Mouse (Mus musculus): Measurements from ENCODE around the gene Ms4a2. TPM values are rescaled to one million over a fixed set of nuclear protein-coding genes. Genes with fewer than 3 reads are reported as not detected.

Gene Ms4a2
- polyA plus RNA-seq, 1 experiment from 2014 or later: not detected

- Histone ChIP-seq H3K4me3 (no peak overlapping the region), H3K4me1 (no peaks in the 10 kb centered on the region), H3K9ac (replicated peaks) (no peak overlapping the region), H3K36me3 (no peaks in the 10 kb centered on the region), H3K9me3 (no peaks in the 10 kb centered on the region), H3K27ac (replicated peaks) (no peak overlapping the region), H3K4me2 (replicated peaks) (no peak overlapping the region), H3K27me3 (no peaks in the 10 kb centered on the region)
- ATAC-seq (ENCODE audit: low FRiP score, low read depth): no peak
Observed at GRCm38 (mm10) chr19:11617983-11618382, 5.5 kb downstream of the Ms4a2 start.

DNA sequence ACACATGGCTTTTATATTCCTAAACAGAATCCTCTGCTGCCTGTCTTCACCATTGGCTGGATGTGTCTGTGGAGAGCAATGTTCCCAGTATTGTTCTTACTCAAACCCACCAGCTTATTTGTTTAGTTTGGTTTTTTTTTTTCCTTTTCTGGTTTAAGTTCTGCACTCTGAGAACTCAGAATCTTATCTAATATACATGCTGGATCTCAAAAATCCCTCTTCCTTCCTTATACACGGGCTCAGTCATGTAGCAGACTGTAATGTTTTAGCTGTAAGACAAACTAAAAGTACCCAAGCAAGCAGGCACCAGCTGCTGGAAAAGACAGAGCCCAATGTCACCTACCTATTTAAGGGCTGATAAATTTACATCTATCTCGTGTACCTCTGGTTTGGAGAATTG is 8.7 kb downstream of the Ms4a2 start:
- no peak overlapping the region for H3K4me3 ChIP-seq
- H3K4me2 ChIP-seq (replicated peaks): no peak overlapping the region
- no peak overlapping the region for H3K9ac ChIP-seq (replicated peaks)
- H3K27ac ChIP-seq (replicated peaks): no peak overlapping the region
- 68% methylated on average over 2 of the region's 2 CpGs for WGBS
- H3K4me1 ChIP-seq: no peaks in the 10 kb centered on the region
- no peak for ATAC-seq (ENCODE audit: low FRiP score, low read depth)
- no peaks in the 10 kb centered on the region for H3K9me3 ChIP-seq
- no peaks in the 10 kb centered on the region for H3K36me3 ChIP-seq
- no peaks in the 10 kb centered on the region for H3K27me3 ChIP-seq

DNA sequence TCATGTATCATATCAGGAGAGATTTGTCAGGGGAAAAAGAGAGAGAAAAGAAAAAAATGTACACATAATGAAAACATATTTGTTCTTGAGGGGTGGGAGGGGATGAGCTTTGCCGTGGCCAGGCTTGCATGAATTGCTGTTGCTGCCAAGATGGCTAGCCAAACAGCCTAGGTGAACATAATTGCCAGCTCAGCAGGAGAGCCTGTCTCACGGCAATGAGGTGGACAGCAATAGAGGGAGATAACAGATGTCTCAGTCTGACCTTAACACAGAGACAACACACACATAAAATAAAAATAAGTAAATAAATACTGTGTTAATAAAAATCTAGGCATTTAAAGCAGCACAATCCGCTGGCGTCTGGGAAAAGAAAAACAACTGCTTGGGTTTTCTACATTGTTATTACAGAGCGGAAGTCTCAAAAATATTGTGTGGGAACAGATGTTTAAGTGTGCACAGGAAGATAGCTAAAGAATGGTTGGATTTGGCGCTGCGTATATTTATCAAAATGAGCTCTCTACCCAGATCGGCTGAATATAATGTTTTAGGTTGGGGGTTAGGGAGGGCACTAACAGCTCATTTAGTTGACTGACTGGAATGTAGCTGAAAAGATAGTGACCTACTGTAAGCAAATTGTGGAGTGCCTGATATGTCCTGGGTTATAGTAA is 9.6 kb downstream of the Ms4a2 start:
- H3K9ac ChIP-seq (replicated peaks): no peak overlapping the region
- H3K4me2 ChIP-seq (replicated peaks): no peak overlapping the region
- no peaks in the 10 kb centered on the region for H3K36me3 ChIP-seq
- no peak for ATAC-seq (ENCODE audit: low FRiP score, low read depth)
- H3K9me3 ChIP-seq: no peaks in the 10 kb centered on the region
- H3K27ac ChIP-seq (replicated peaks): no peak overlapping the region
- H3K27me3 ChIP-seq: no peaks in the 10 kb centered on the region
- WGBS: 82% methylated on average over 8 of the region's 8 CpGs
- no peaks in the 10 kb centered on the region for H3K4me1 ChIP-seq
- no peak overlapping the region for H3K4me3 ChIP-seq

DNA sequence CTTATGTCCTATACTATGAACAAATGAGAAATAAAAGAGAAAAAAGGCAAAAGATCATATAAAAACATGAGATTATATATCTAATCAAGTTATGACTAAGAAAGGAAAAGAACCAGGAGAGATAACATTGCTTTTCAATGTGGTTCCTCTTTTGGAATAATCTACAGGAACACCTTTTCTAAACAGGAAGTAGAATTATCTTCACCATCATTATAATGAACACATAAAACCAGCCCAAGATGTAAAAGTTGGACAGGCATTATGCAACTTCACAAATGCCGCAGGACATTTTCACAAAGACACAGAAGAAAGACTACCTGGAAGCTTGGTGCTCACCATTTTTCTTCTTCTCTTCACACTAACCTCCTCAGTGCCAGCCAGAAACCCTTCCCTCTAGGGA is 10.4 kb downstream of the Ms4a2 start:
- H3K9ac ChIP-seq (replicated peaks): no peak overlapping the region
- H3K4me1 ChIP-seq: no peaks in the 10 kb centered on the region
- no peaks in the 10 kb centered on the region for H3K27me3 ChIP-seq
- H3K27ac ChIP-seq (replicated peaks): no peak overlapping the region
- no peaks in the 10 kb centered on the region for H3K36me3 ChIP-seq
- 100% methylated on average over 1 of the region's 1 CpGs for WGBS
- no peak overlapping the region for H3K4me3 ChIP-seq
- no peak for ATAC-seq (ENCODE audit: low FRiP score, low read depth)
- H3K9me3 ChIP-seq: no peaks in the 10 kb centered on the region
- H3K4me2 ChIP-seq (replicated peaks): no peak overlapping the region

DNA sequence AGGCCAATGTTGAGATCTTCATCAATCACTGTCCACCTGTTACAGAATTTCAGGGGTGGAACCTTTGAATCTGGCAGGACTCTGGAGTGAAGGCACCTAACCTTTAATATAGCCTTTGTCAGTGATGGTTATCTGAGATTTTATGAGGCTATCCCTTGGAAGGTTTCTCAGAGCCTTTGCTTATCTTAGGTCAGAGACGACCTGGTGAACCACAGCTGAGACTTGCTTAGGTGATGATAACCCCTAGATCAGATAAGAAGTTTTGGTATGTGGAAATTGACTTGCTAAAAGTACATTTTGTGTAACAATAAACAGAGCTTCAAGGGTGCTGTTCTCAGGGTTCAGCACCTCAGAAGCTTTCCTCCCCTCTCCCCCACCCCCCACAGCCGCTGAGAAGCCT is 11.2 kb downstream of the Ms4a2 start:
- no peaks in the 10 kb centered on the region for H3K9me3 ChIP-seq
- 40% methylated on average over 2 of the region's 2 CpGs for WGBS
- no peak overlapping the region for H3K4me2 ChIP-seq (replicated peaks)
- no peak for ATAC-seq (ENCODE audit: low FRiP score, low read depth)
- no peaks in the 10 kb centered on the region for H3K36me3 ChIP-seq
- no peak overlapping the region for H3K27ac ChIP-seq (replicated peaks)
- H3K4me3 ChIP-seq: no peak overlapping the region
- H3K4me1 ChIP-seq: no peaks in the 10 kb centered on the region
- H3K27me3 ChIP-seq: no peaks in the 10 kb centered on the region
- no peak overlapping the region for H3K9ac ChIP-seq (replicated peaks)

GRCm38 (mm10) chr19:11611541-11611945 is 12.0 kb downstream of the Ms4a2 start:
- H3K9ac ChIP-seq (replicated peaks): no peak overlapping the region
- H3K36me3 ChIP-seq: no peaks in the 10 kb centered on the region
- peak; percentile 75; the same call in 1 of the 2 replicates for ATAC-seq (ENCODE audit: low FRiP score, low read depth)
- no peaks in the 10 kb centered on the region for H3K27me3 ChIP-seq
- H3K4me3 ChIP-seq: no peak overlapping the region
- no peak overlapping the region for H3K27ac ChIP-seq (replicated peaks)
- H3K4me2 ChIP-seq (replicated peaks): no peak overlapping the region
- no peaks in the 10 kb centered on the region for H3K4me1 ChIP-seq
- WGBS: 32% methylated on average over 6 of the region's 6 CpGs
- H3K9me3 ChIP-seq: no peaks in the 10 kb centered on the region

GRCm38 (mm10) chr19:11608172-11608571 is 15.3 kb downstream of the Ms4a2 start:
- H3K4me3 ChIP-seq: no peak overlapping the region
- no peaks in the 10 kb centered on the region for H3K27me3 ChIP-seq
- H3K4me2 ChIP-seq (replicated peaks): no peak overlapping the region
- WGBS: 24% methylated on average over 1 of the region's 1 CpGs
- H3K27ac ChIP-seq (replicated peaks): no peak overlapping the region
- H3K9me3 ChIP-seq: no peaks in the 10 kb centered on the region
- no peaks in the 10 kb centered on the region for H3K4me1 ChIP-seq
- H3K36me3 ChIP-seq: no peaks in the 10 kb centered on the region
- H3K9ac ChIP-seq (replicated peaks): no peak overlapping the region
- peak; percentile 64; the same call in 1 of the 2 replicates for ATAC-seq (ENCODE audit: low FRiP score, low read depth)

DNA sequence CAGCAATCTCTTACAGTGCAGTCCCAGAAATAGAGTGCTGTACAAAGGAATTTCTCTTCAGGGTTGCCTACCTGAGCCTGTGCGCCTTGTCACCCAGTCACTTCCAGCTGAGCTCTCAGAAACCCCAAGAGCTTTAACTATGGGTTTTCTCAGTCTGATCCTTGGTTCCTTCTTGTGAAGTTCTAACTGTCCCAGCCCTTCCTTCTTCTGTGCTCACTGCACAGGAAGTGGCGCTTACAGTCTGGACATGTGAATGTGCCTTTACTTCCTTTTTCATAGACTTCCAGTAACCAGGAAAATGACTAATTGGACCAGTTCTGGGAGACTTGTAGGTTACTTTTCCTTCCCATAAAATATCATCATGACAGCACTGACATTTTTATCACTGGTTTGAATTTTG is 18.9 kb downstream of the Ms4a2 start, which contains the start of gene Ms4a6d:
Ms4a6d (minus strand) TSS at position 247 of the 400 bp plus-strand sequence.
- Histone ChIP-seq H3K4me3 (no peak within 1 kb of the TSS), H3K27ac (replicated peaks) (no peak within 1 kb of the TSS), H3K36me3 (no peaks in the 10 kb centered on the region), H3K4me2 (replicated peaks) (no peak within 1 kb of the TSS), H3K4me1 (no peaks in the 10 kb centered on the region), H3K9ac (replicated peaks) (no peak within 1 kb of the TSS), H3K9me3 (no peaks in the 10 kb centered on the region), H3K27me3 (no peaks in the 10 kb centered on the region)
- ATAC-seq (ENCODE audit: low FRiP score, low read depth): no peak
- 79% methylated on average over 2 of the region's 2 CpGs for WGBS

DNA sequence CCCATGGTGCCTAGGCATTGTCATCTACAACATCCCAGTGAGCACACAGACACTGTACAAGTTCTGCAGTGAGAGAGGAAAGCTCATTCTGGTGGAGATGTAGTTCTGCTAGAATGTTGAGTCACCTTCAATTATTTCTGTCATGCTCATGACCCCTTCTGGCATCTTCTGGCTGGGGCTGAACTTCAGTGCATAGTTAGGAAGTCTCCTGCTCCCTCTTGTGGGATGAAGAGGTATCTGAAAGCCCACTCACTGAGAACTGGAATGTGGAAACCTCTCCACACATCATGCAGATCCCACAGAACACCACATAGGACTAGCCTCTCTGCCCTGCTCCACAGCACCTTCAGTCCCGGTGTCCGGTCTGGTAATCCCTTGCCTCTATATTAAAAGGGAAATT is 21.5 kb downstream of the Ms4a2 start:
- Histone ChIP-seq H3K27me3 (no peaks in the 10 kb centered on the region), H3K4me3 (no peak overlapping the region), H3K9ac (replicated peaks) (no peak overlapping the region), H3K27ac (replicated peaks) (no peak overlapping the region), H3K9me3 (no peaks in the 10 kb centered on the region), H3K36me3 (no peaks in the 10 kb centered on the region), H3K4me1 (no peaks in the 10 kb centered on the region), H3K4me2 (replicated peaks) (no peak overlapping the region)
- ATAC-seq (ENCODE audit: low FRiP score, low read depth): no peak
- WGBS: 93% methylated on average over 2 of the region's 2 CpGs

- Histone ChIP-seq H3K36me3 (no peaks in the 10 kb centered on the region), H3K4me1 (no peaks in the 10 kb centered on the region), H3K4me3 (no peak overlapping the region), H3K27me3 (no peaks in the 10 kb centered on the region), H3K4me2 (replicated peaks) (no peak overlapping the region), H3K9me3 (no peaks in the 10 kb centered on the region), H3K27ac (replicated peaks) (no peak overlapping the region), H3K9ac (replicated peaks) (no peak overlapping the region)
- no peak for ATAC-seq (ENCODE audit: low FRiP score, low read depth)
- WGBS: 92% methylated on average over 3 of the region's 3 CpGs
Observed at GRCm38 (mm10) chr19:11601349-11601748, 22.2 kb downstream of the Ms4a2 start.

DNA sequence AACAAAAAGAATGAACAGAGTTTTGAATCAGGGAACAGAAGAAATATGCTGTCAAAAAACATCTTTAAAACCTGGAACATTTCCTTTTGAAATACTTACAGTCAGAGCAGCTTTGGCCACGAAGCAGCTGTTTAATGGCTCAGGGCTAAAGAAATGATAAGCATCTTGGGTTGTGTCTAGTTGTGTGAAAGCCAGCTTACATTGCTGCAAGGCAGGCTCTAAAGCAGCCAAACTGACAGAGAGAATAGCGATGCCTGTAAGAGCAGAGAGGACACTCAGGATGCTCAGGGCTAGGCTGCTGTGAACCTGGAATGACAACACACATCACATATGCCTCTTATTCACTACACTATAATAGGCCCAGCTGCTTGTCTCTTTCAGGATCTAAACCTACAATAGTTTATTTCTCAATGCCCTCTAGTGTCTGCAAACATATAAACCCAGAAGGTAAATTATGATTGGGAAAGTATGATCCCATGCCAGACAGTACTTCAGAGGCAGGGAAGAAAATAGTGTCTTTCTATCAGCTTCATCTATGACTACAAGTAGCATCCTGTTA is 33.5 kb downstream of the Ms4a2 start:
- no peak overlapping the region for H3K4me2 ChIP-seq (replicated peaks)
- ATAC-seq (ENCODE audit: low FRiP score, low read depth): no peak
- no peaks in the 10 kb centered on the region for H3K27me3 ChIP-seq
- H3K9ac ChIP-seq (replicated peaks): no peak overlapping the region
- H3K4me3 ChIP-seq: no peak overlapping the region
- H3K36me3 ChIP-seq: no peaks in the 10 kb centered on the region
- no peaks in the 10 kb centered on the region for H3K4me1 ChIP-seq
- no peaks in the 10 kb centered on the region for H3K9me3 ChIP-seq
- no peak overlapping the region for H3K27ac ChIP-seq (replicated peaks)
- 70% methylated on average over 2 of the region's 2 CpGs for WGBS

- Histone ChIP-seq H3K4me3 (no peak overlapping the region), H3K27ac (replicated peaks) (no peak overlapping the region), H3K9me3 (no peaks in the 10 kb centered on the region), H3K27me3 (no peaks in the 10 kb centered on the region), H3K9ac (replicated peaks) (no peak overlapping the region), H3K4me1 (no peaks in the 10 kb centered on the region), H3K4me2 (replicated peaks) (no peak overlapping the region), H3K36me3 (no peaks in the 10 kb centered on the region)
- ATAC-seq (ENCODE audit: low FRiP score, low read depth): no peak
- 69% methylated on average over 4 of the region's 4 CpGs for WGBS
Observed at GRCm38 (mm10) chr19:11589205-11589604, 34.3 kb downstream of the Ms4a2 start.

DNA sequence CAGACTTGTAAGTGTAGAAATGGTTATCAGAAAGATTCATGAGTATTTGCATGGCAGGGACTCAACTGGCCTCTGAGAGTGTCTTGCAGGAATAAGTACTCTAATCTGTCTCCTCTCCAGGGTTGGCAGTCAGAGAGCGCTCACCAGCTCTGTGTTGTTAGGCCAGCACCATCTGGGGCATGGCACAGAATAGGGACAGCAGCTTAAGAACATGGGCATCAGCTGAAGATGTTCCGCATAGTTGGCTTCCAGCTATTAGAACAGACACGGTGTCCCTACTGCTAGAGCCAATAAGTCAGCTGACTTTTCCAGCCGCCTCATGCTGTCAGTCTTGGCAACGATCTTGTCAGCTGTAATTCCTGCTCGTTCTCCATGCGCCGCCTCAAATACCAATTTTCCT is 48.6 kb downstream of the Ms4a2 start:
- ATAC-seq (ENCODE audit: low FRiP score, low read depth): no peak
- WGBS: 90% methylated on average over 8 of the region's 8 CpGs

More for the DNA sequence above, 48.6 kb downstream of the Ms4a2 start:
- Histone ChIP-seq H3K4me1 (no peaks in the 10 kb centered on the region), H3K27ac (replicated peaks) (no peak overlapping the region), H3K36me3 (no peaks in the 10 kb centered on the region), H3K9ac (replicated peaks) (no peak overlapping the region), H3K9me3 (no peaks in the 10 kb centered on the region), H3K27me3 (no peaks in the 10 kb centered on the region), H3K4me3 (no peak overlapping the region), H3K4me2 (replicated peaks) (no peak overlapping the region)
